Mouse (Mus musculus) CH12.LX (cell line): ENCODE data around the gene Exoc3l4. TPM values are rescaled to one million over a fixed set of nuclear protein-coding genes. Genes with fewer than 3 reads are reported as not detected.

ENCODE experiments used
- DNase-seq: peaks from one replicate; pipeline ENCODE4 v3.0.0-alpha.2; 2013; ENCODE audit errors: extremely low read depth
- H3K27ac ChIP-seq: 2 replicates; pipeline ENCODE4 v1.5.1; 2012; ENCODE audit warnings: low read depth, mild to moderate bottlenecking, control low read depth, moderate library complexity; ENCODE audit not compliant: insufficient read depth
- H3K27me3 ChIP-seq: replicated peaks from 2 replicates; pipeline ENCODE3; 2012; ENCODE audit warnings: inconsistent platforms
- H3K36me3 ChIP-seq, 2 experiments: replicated peaks in 1 of 2; 2 replicates each; pipeline versions ENCODE3 to v1.6.1; 2012; ENCODE audit warnings: inconsistent platforms in 1 of 2, low read length in 1 of 2, mild to moderate bottlenecking in 1 of 2, mixed read lengths in 1 of 2, moderate library complexity in 1 of 2; ENCODE audit not compliant: control insufficient read depth in 1 of 2, insufficient read depth in 1 of 2
- H3K4me1 ChIP-seq, 2 experiments: 2 replicates each; pipeline ENCODE4 v1.6.1; 2012; ENCODE audit warnings: inconsistent platforms in 1 of 2, moderate library complexity in 1 of 2; ENCODE audit not compliant: insufficient read depth in 2 of 2, control insufficient read depth in 1 of 2
- H3K4me2 ChIP-seq: 2 replicates; pipeline ENCODE4 v1.6.1; 2012; ENCODE audit warnings: low read depth, mild to moderate bottlenecking, control low read depth; ENCODE audit not compliant: poor library complexity, insufficient read depth, severe bottlenecking
- H3K4me3 ChIP-seq, 3 experiments: fragments of 150-350 bp in 1 of 3; sonication (generic) in 1 of 3; replicated peaks in 1 of 3; 2 replicates each; pipeline versions ENCODE3 to v1.5.1; 2011 to 2012; ENCODE audit warnings: low read depth in 2 of 3, low read length in 2 of 3, mild to moderate bottlenecking in 2 of 3, moderate library complexity in 2 of 3, control low read depth in 1 of 3, improper control_type of control experiment in 1 of 3, inconsistent platforms in 1 of 3, mixed read lengths in 1 of 3; ENCODE audit not compliant: poor library complexity in 1 of 3
- H3K79me2 ChIP-seq: replicated peaks from 2 replicates; pipeline ENCODE4 v1.6.1; 2012; ENCODE audit warnings: mild to moderate bottlenecking, moderate library complexity; ENCODE audit not compliant: control insufficient read depth, poor library complexity, insufficient read depth, severe bottlenecking; ENCODE audit errors: extremely low read depth
- H3K9ac ChIP-seq: 2 replicates; pipeline ENCODE4 v1.6.1; 2012; ENCODE audit warnings: low read depth, mild to moderate bottlenecking, control low read depth, moderate library complexity; ENCODE audit not compliant: insufficient read depth
- H3K9me3 ChIP-seq: replicated peaks from 2 replicates; pipeline ENCODE3; 2012; ENCODE audit warnings: low read length, inconsistent platforms, mixed read lengths
- BHLHE40 ChIP-seq: IDR thresholded peaks from 2 replicates; pipeline ENCODE4 v1.6.1; 2011; ENCODE audit warnings: mild to moderate bottlenecking, low read depth, low read length, improper control_type of control experiment
- CHD1 ChIP-seq: IDR thresholded peaks from 2 replicates; pipeline ENCODE4 v1.6.1; 2012; ENCODE audit warnings: low read depth, low read length, improper control_type of control experiment, inconsistent platforms
- ELF1 ChIP-seq: IDR thresholded peaks from 2 replicates; pipeline ENCODE4 v1.6.1; 2014; ENCODE audit warnings: low read depth, mild to moderate bottlenecking, inconsistent platforms, low read length, improper control_type of control experiment
- HCFC1 ChIP-seq: IDR thresholded peaks from 2 replicates; pipeline ENCODE4 v1.6.1; 2012; ENCODE audit warnings: low read depth, mild to moderate bottlenecking, inconsistent platforms, low read length, improper control_type of control experiment
- IRF4 ChIP-seq: IDR thresholded peaks from 2 replicates; pipeline ENCODE4 v1.6.1; 2014; ENCODE audit warnings: low read depth, mild to moderate bottlenecking, inconsistent platforms, low read length, improper control_type of control experiment
- JUN ChIP-seq: IDR thresholded peaks from 2 replicates; pipeline ENCODE4 v1.6.1; 2011; ENCODE audit warnings: low read depth, mild to moderate bottlenecking, low read length, improper control_type of control experiment, moderate library complexity; ENCODE audit not compliant: insufficient read depth
- MAX ChIP-seq: IDR thresholded peaks from 2 replicates; pipeline ENCODE4 v1.6.1; 2011; ENCODE audit warnings: low read length, improper control_type of control experiment
- NRF1 ChIP-seq: IDR thresholded peaks from 2 replicates; pipeline ENCODE4 v1.6.1; 2014; ENCODE audit warnings: low read depth, mild to moderate bottlenecking, inconsistent platforms, low read length, improper control_type of control experiment, moderate library complexity
- POLR2A ChIP-seq: IDR thresholded peaks from 2 replicates; pipeline ENCODE4 v1.6.1; 2011; ENCODE audit warnings: low read depth, mild to moderate bottlenecking, improper control_type of control experiment, low read length
- RAD21 ChIP-seq: IDR thresholded peaks from 2 replicates; pipeline ENCODE4 v1.6.1; 2011; ENCODE audit warnings: low read depth, mild to moderate bottlenecking, low read length, improper control_type of control experiment, moderate library complexity
- TCF12 ChIP-seq: IDR thresholded peaks from 2 replicates; pipeline ENCODE4 v1.6.1; 2014; ENCODE audit warnings: low read depth, mild to moderate bottlenecking, inconsistent platforms, low read length, improper control_type of control experiment
- UBTF ChIP-seq: IDR thresholded peaks from 2 replicates; pipeline ENCODE4 v1.6.1; 2012; ENCODE audit warnings: low read depth, mild to moderate bottlenecking, inconsistent platforms, low read length, improper control_type of control experiment, moderate library complexity
- ZC3H11A ChIP-seq: IDR thresholded peaks from 2 replicates; pipeline ENCODE4 v1.6.1; 2012; ENCODE audit warnings: low read depth, mild to moderate bottlenecking, inconsistent platforms, low read length, improper control_type of control experiment
- ZKSCAN1 ChIP-seq: IDR thresholded peaks from 2 replicates; pipeline ENCODE4 v1.6.1; 2012; ENCODE audit warnings: low read depth, inconsistent platforms, low read length, improper control_type of control experiment, borderline replicate concordance
- dilution Hi-C: fragments of 300-500 bp; cut with MboI; formaldehyde crosslinking; loops from 2 replicates; pipeline ENCODE4 v1.14.3; 2020; ENCODE audit warnings: low sequenced_read_pairs; ENCODE audit not compliant: extremely low pct_unique_long_range_greater_than_20kb, extremely low pct_ligation_motif_present
- in situ Hi-C: fragments of 300-500 bp; cut with MboI; formaldehyde crosslinking; loops from 3 replicates; pipeline ENCODE4 v1.14.3; 2019; ENCODE audit warnings: low sequenced_read_pairs, low pct_ligation_motif_present, low pct_unique_long_range_greater_than_20kb, mixed read lengths
- polyA plus RNA-seq: library from polyadenylated mRNA; unstranded; fragments of >175 nt; gene quantifications from 2 replicates; pipeline ENCODE4 v1.2.1, GENCODE M21; 2012; ENCODE audit warnings: low read depth; ENCODE audit not compliant: insufficient read length
- total RNA-seq, 2 experiments: library from RNA; depleted of rRNA; stranded (reverse); fragments of 300-350 nt in 1 of 2; fragments of >200 nt in 1 of 2; gene quantifications; 2 replicates each; pipeline ENCODE4 v1.2.3; 2012 to 2014

The Exoc3l4 gene
- total and polyA plus RNA-seq, 3 experiments, result 0.81 to 1.2 (median 0.85) TPM

- TF ChIP-seq ELF1, result no peak
- TF ChIP-seq, all 38 proteins: peak for 0
- Histone ChIP-seq H3K27me3 (peaks cover 54% of the 10 kb centered on the region), H3K79me2 (no peaks in the 10 kb centered on the region), H3K4me1 (peaks cover 6 to 36% of the 10 kb centered on the region in 2 experiments; a peak in 3 of 4 replicates), H3K36me3 (peaks cover 0 to 8% of the 10 kb centered on the region in 2 experiments), H3K9ac (no peak overlapping the region), H3K9me3 (peaks cover 9% of the 10 kb centered on the region), H3K4me3 (no peak overlapping the region), H3K27ac (no peak overlapping the region), H3K4me2 (no peak overlapping the region)
- in situ Hi-C loops (no loop called here), dilution Hi-C loops (no loop called here)
- no peak for DNase-seq
These were observed 27.4 kb downstream of the Exoc3l4 start for GRCm38 (mm10) chr12:111443921-111444831.

GRCm38 (mm10) chr12:111445161-111445889 lies 28.5 kb downstream of the Exoc3l4 start:
- in situ Hi-C loops, result no loop called here
- H3K27ac ChIP-seq, result no peak overlapping the region
- H3K4me3 ChIP-seq, result no peak overlapping the region

GRCm38 (mm10) chr12:111445890-111446613 lies 29.2 kb downstream of the Exoc3l4 start:
- no peak for DNase-seq
- H3K9me3 ChIP-seq, result no peaks in the 10 kb centered on the region
- H3K27me3 ChIP-seq, result peaks cover 53% of the 10 kb centered on the region
- dilution Hi-C loops (no loop called here), in situ Hi-C loops (no loop called here)
- peaks cover 0 to 11% of the 10 kb centered on the region in 2 experiments for H3K36me3 ChIP-seq
- no peak overlapping the region for H3K4me2 ChIP-seq
- no peak overlapping the region for H3K27ac ChIP-seq
- H3K79me2 ChIP-seq, result no peaks in the 10 kb centered on the region
- TF ChIP-seq JUN (no peak), TCF12 (no peak), UBTF (no peak), CHD1 (no peak), ZC3H11A (no peak), RAD21 (no peak), POLR2A (no peak), ELF1 (no peak), HCFC1 (no peak), BHLHE40 (no peak), ZKSCAN1 (no peak), NRF1 (no peak), IRF4 (no peak)
- H3K4me1 ChIP-seq, result peaks cover 6 to 36% of the 10 kb centered on the region in 2 experiments; a peak in 3 of 4 replicates
- H3K9ac ChIP-seq, result no peak overlapping the region
- no peak overlapping the region for H3K4me3 ChIP-seq

More at GRCm38 (mm10) chr12:111445161-111445889, 28.5 kb downstream of the Exoc3l4 start:
- TF ChIP-seq ELF1, result no peak
- no peak for TF ChIP-seq MAX
- no peak for TF ChIP-seq POLR2A
- TF ChIP-seq CHD1, result no peak
- Histone ChIP-seq H3K4me1 (peaks cover 6 to 36% of the 10 kb centered on the region in 2 experiments; a peak in 3 of 4 replicates), H3K4me2 (no peak overlapping the region), H3K36me3 (peaks cover 0 to 8% of the 10 kb centered on the region in 2 experiments), H3K27me3 (peaks cover 53% of the 10 kb centered on the region), H3K9me3 (peaks cover 5% of the 10 kb centered on the region), H3K79me2 (no peaks in the 10 kb centered on the region), H3K9ac (no peak overlapping the region)
- DNase-seq, result no peak
- dilution Hi-C loops, result no loop called here
